Mouse (Mus musculus) forebrain, embryonic 14.5 days (tissue): ENCODE measurements around the gene Tle2. TPM values are rescaled to one million over a fixed set of nuclear protein-coding genes. Genes with fewer than 3 reads are reported as not detected.

Source experiments
- ATAC-seq: fragments of 200-750 bp; cut with Nextera tagmentation; 2 replicates; pipeline ENCODE4 v1.8.0; 2017; ENCODE audit warnings: mild to moderate bottlenecking, moderate library complexity
- DNase-seq: peaks from one replicate; pipeline ENCODE4 v3.0.0-alpha.2; 2015; ENCODE audit warnings: low spot score
- H3K27ac ChIP-seq: fragments of 300-500 bp; sonication (generic); 2 replicates; pipeline ENCODE4 v1.5.1; 2014; ENCODE audit warnings: low read depth, mild to moderate bottlenecking, control low read depth, low read length, moderate library complexity
- H3K27me3 ChIP-seq: fragments of 300-500 bp; sonication (generic); replicated peaks from 2 replicates; pipeline ENCODE4 v1.6.1; 2014; ENCODE audit warnings: low read length, control low read depth, mixed read lengths; ENCODE audit not compliant: control insufficient read depth, insufficient read depth
- H3K36me3 ChIP-seq: fragments of 300-500 bp; sonication (generic); 2 replicates; pipeline ENCODE4 v1.6.1; 2014; ENCODE audit warnings: low read length, control low read depth; ENCODE audit not compliant: control insufficient read depth, insufficient read depth
- H3K4me1 ChIP-seq: fragments of 300-500 bp; sonication (generic); 2 replicates; pipeline ENCODE4 v1.6.1; 2014; ENCODE audit warnings: antibody characterized with exemption, low read length, control low read depth; ENCODE audit not compliant: control insufficient read depth, insufficient read depth
- H3K4me2 ChIP-seq: fragments of 300-500 bp; sonication (generic); 2 replicates; pipeline ENCODE4 v1.6.1; 2014; ENCODE audit warnings: mild to moderate bottlenecking, control low read depth, low read length
- H3K4me3 ChIP-seq: fragments of 300-500 bp; sonication (generic); 2 replicates; pipeline ENCODE4 v1.5.1; 2014; ENCODE audit warnings: low read depth, low read length, control low read depth
- H3K9ac ChIP-seq: fragments of 300-500 bp; sonication (generic); 2 replicates; pipeline ENCODE4 v1.6.1; 2014; ENCODE audit warnings: mild to moderate bottlenecking, low read length, control low read depth, moderate library complexity
- H3K9me3 ChIP-seq: fragments of 300-500 bp; sonication (generic); replicated peaks from 2 replicates; pipeline ENCODE4 v1.6.1; 2016; ENCODE audit warnings: low read length, control low read depth, mixed read lengths; ENCODE audit not compliant: control insufficient read depth
- WGBS: fragments of 180-500 bp; shearing (Covaris S2); extraction: QIAGEN DNeasy Blood & Tissue Kit; methylation state at CpG from one replicate; pipeline ENCODE4 v1.1.7; 2014; 5-methylcytosine and 5-hydroxymethylcytosine counted together
- polyA plus RNA-seq: library from polyadenylated mRNA; unstranded; fragments of >200 nt; fragmentation: Nextera tagmentation; extraction: Ambion mirVana; gene quantifications from 2 replicates; pipeline ENCODE4 v1.2.1, GENCODE M21; 2014

Gene Tle2
- polyA plus RNA-seq, 1 experiment from 2014 or later, result 12.0 TPM

DNA sequence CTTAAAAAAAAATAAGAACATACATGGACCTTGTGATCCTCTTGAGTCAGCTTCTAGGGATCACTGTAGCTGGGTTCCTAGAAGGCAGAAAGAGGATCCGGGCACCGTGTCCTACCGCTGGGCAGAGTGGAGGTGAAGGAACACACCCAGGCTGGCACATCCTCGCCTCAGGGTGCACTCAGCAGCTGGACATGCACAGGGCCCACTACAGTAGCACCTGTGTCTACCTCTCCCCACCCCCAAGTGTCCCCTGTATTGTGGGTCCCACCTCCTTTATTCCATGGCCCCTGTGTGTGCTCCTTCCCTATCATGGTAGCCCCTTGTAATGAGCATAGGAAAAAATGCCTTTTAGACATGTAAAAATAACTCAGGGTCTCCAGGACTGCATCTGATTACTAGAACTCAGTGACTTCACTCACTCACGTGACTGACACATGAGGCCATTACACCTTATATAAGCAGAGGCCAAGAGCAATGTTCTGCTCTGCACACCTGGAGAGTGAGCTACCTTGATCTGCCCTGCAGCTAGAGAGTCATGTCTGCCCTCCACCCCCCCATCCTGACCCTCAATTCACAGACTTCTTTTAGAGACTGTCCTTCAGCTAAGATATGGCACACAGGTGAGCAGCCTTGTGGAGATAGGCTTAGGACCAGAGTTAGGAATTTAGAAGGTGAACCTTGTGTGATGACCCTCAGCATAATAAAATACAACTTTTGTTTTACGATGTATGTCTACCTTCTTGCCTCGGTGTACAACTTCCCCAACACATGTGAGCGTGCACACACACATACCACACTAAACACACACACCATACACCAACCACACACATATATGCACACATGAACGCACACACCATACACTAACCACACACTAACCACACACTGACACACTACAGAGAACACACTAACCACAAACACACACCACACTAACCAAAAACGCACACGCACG lies 29.9 kb downstream of the Tle2 start:
- Histone ChIP-seq H3K4me1 (peaks cover 16% of the 10 kb centered on the region), H3K27me3 (no peaks in the 10 kb centered on the region), H3K4me3 (no peak overlapping the region), H3K9ac (no peak overlapping the region), H3K4me2 (no peak overlapping the region), H3K9me3 (no peaks in the 10 kb centered on the region), H3K36me3 (no peaks in the 10 kb centered on the region), H3K27ac (no peak overlapping the region)
- WGBS, result 83% methylated on average over 12 of the region's 12 CpGs
- DNase-seq (no peak), ATAC-seq (no peak)

DNA sequence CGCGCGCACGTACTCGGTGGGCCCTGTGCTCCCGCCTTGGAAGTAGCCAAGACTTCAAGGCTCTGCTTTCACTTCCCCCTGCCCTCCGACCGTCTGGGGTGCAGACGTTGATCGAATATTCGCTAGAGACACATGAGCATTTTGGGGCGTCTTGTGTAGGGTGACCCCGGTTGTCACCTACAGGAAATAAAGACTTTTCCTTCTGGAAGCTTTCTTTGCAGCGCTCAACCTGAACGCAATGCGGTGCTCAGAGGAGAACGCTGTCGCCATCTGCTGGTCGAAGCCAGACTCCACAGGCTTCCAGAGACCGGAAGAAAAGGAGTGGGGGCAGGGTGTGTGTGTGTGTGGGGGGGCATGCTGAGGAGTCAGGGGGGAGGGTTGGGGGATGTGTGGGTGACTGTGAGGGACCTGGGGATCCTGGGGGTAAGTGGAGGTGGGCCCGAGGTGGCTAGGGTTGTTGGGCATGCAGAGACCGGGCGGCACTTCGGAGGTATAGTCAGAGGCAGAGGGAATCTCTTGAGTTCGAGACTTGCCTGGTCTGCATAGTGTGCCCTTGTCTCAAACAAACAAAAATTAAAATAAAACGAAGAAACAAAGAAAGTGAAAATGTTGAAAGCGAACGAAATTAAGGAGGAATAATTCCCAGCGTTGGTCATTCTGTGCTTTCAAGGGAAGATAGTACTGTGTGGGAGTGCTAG lies 30.8 kb downstream of the Tle2 start:
- peak overlapping the region; percentile 60 for H3K9ac ChIP-seq
- 20% methylated on average over 29 of the region's 29 CpGs for WGBS
- peak overlapping the region; percentile 66 for H3K4me2 ChIP-seq
- no peaks in the 10 kb centered on the region for H3K27me3 ChIP-seq
- peaks cover 16% of the 10 kb centered on the region for H3K4me1 ChIP-seq
- H3K36me3 ChIP-seq, result no peaks in the 10 kb centered on the region
- peak overlapping the region; percentile 89 for H3K27ac ChIP-seq
- peak; percentile 42 for ATAC-seq
- peak overlapping the region; percentile 44 for H3K4me3 ChIP-seq
- peak; percentile 95 for DNase-seq
- H3K9me3 ChIP-seq, result no peaks in the 10 kb centered on the region

DNA sequence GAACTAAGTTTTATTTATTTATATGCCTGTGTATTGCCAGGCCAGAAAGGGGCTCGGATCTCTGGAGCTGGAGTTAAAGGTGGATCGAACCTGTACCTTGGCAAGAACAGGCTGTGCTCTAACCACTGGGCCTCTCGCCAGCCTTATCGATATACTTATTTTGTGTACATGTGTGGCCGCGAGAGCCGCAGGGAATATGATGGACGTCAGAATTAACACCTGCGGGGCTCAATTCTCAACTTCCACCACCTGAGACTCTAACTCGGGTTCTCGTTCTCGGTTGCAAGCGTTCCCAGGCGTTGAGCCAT lies 31.3 kb downstream of the Tle2 start:
- H3K4me3 ChIP-seq, result peak overlapping the region; percentile 44
- peak overlapping the region; percentile 89 for H3K27ac ChIP-seq
- no peaks in the 10 kb centered on the region for H3K36me3 ChIP-seq
- 3% methylated on average over 14 of the region's 14 CpGs for WGBS
- no peaks in the 10 kb centered on the region for H3K9me3 ChIP-seq
- DNase-seq (no peak), ATAC-seq (peak; percentile 16; the same call in 1 of the 2 replicates)
- H3K27me3 ChIP-seq, result no peaks in the 10 kb centered on the region
- H3K4me1 ChIP-seq, result peaks cover 14% of the 10 kb centered on the region
- H3K4me2 ChIP-seq, result peak overlapping the region; percentile 66
- H3K9ac ChIP-seq, result peak overlapping the region; percentile 60

DNA sequence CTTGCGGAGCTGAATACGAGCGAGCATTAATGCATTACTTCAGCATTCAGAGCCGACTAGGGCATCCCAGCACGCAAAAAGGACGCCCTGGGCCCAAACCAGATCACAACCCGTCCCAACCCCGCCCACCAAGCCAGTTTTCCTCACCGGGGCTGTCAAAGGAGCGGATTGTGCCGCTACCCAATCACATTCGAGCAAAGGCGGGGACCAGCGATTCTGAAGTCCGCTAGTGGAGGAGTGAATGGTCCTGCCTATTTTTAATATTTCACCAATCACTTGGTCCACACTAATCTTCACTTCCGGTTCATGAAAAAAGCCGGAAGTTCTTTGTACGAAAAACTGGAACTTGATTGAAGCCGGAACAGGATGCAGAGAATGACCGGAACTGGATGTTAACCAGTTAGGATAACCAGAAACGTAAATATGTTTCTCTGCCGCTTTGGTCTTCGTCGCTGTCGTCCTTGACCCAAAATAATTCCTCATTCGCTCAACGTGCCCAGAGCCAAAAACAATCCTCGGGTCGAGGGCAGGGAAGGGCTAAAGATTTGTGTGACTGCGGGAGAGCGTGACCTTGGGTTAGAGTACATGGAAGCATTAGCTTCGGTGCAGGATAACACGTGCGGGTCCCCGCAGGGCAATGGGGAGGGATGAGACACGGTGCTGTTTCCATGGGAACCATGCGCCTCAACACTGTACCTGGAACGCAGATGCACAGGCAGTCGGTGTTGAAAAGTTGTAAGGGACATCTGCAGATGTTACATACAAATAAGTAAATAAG lies 31.8 kb downstream of the Tle2 start, which contains the start of gene BC025920:
BC025920 (plus strand) TSS at position 297 of the 778 bp plus-strand sequence.
- H3K36me3 ChIP-seq, result no peaks in the 10 kb centered on the region
- H3K4me1 ChIP-seq, result peaks cover 10% of the 10 kb centered on the region
- under 1% methylated on average over 39 of the region's 39 CpGs for WGBS
- peak; percentile 99 for DNase-seq
- peak within 1 kb of the TSS; percentile 89 for H3K27ac ChIP-seq
- 0 out of 2 replicates have a peak, but pooled peaks cover 2% of the 10 kb centered on the region for H3K9me3 ChIP-seq
- peak within 1 kb of the TSS; percentile 68 for H3K9ac ChIP-seq
- peak within 1 kb of the TSS; percentile 44 for H3K4me3 ChIP-seq
- ATAC-seq, result peak; percentile 87
- peak within 1 kb of the TSS; percentile 76 for H3K4me2 ChIP-seq
- H3K27me3 ChIP-seq, result no peaks in the 10 kb centered on the region

DNA sequence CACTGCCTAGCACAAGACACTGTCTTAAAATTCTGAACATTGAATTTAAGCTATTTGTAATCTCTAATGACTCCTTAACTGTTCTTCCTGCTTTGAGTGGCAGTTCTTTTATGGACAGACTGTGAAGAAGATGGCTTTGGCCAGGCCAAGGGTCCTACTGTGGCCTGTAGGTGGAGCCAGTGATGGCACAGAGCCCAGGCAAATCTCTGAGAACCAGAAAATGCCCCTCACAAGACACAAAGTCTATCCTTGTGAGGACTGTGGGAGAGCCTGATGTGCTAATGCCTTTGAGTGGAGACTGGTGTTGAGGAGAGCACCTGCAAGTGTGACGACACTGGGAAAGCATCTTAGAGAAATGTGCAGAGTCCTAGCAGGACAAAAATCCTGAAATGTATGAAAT lies 33.9 kb downstream of the Tle2 start:
- 0 out of 2 replicates have a peak, but pooled peaks cover 4% of the 10 kb centered on the region for H3K9me3 ChIP-seq
- DNase-seq, result no peak
- H3K4me1 ChIP-seq, result peaks cover 4% of the 10 kb centered on the region
- 93% methylated on average over 1 of the region's 1 CpGs for WGBS
- no peak overlapping the region for H3K9ac ChIP-seq
- no peaks in the 10 kb centered on the region for H3K27me3 ChIP-seq
- H3K4me3 ChIP-seq, result no peak overlapping the region
- no peaks in the 10 kb centered on the region for H3K36me3 ChIP-seq
- H3K4me2 ChIP-seq, result no peak overlapping the region
- no peak overlapping the region for H3K27ac ChIP-seq
- ATAC-seq, result no peak

DNA sequence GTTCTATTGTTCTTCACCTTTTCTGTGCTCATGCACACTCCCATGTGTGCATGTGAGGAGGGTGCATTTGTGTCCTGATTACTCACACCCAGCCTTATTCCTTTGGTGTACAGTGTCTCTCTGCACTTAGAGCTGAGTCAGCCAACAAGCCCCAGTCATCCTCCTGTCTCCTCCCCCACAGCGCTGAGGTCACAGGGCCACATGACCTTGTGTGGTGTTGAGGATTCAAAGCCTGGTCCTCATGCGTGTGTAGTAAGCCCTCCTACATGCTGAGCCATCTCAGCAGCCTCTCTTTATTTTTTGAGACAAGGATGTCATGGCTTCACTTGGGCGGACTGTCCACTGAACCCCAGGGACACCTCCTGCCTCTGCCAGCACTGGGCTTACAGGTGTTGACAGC lies 38.4 kb downstream of the Tle2 start:
- no peak for DNase-seq
- 70% methylated on average over 3 of the region's 3 CpGs for WGBS
- no peak for ATAC-seq
- Histone ChIP-seq H3K36me3 (no peaks in the 10 kb centered on the region), H3K4me2 (no peak overlapping the region), H3K27ac (no peak overlapping the region), H3K27me3 (no peaks in the 10 kb centered on the region), H3K9ac (no peak overlapping the region), H3K4me3 (no peak overlapping the region), H3K9me3 (0 out of 2 replicates have a peak, but pooled peaks cover 4% of the 10 kb centered on the region), H3K4me1 (no peaks in the 10 kb centered on the region)

DNA sequence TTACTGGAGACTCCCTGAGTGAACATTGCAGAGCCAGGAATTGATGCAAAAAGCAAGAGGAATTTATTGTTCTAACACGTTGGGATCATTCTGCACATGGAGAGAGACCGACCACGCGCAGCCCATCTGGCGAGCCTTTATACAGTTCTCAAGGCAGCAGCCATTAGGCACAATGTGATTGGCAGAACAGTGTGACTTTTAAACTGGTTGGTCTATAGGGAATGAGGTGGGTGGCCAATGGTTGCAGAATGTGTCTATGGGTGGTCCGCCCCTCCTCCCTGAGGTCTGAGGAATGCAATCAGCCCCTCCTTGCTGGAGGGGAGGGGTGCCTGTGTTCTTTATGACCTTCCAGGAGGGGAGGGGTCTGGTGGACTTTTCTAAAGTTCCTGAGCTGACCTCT lies 41.1 kb downstream of the Tle2 start:
- no peaks in the 10 kb centered on the region for H3K27me3 ChIP-seq
- no peak overlapping the region for H3K27ac ChIP-seq
- DNase-seq (no peak), ATAC-seq (no peak)
- 67% methylated on average over 6 of the region's 6 CpGs for WGBS
- H3K4me1 ChIP-seq, result no peaks in the 10 kb centered on the region
- H3K36me3 ChIP-seq, result peaks cover under 1% of the 10 kb centered on the region; the same call in 1 of the 2 replicates
- no peak overlapping the region for H3K4me3 ChIP-seq
- H3K9me3 ChIP-seq, result 0 out of 2 replicates have a peak, but pooled peaks cover 4% of the 10 kb centered on the region
- H3K4me2 ChIP-seq, result no peak overlapping the region
- no peak overlapping the region for H3K9ac ChIP-seq

DNA sequence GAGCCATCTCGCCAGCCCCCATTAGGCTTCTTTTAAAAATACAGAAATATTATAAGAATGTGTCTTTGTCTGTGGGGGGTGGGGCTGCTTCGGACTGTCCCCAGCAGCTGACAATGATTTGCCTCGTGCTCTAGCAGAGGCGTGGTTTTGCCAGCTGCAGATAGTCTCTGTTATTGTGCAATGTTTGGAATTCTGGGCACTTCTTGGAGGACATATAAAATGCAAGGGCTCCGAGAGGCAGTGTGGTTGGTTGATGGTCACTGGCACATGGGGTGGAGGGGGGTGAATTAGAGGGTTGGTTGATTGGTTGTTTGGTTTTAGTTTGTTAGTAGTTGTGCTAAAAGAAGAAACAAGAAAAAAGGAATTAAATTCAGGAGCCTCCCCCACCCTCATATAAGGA lies 45.6 kb downstream of the Tle2 start:
- Histone ChIP-seq H3K9ac (no peak overlapping the region), H3K9me3 (no peaks in the 10 kb centered on the region), H3K4me3 (no peak overlapping the region), H3K27ac (no peak overlapping the region), H3K4me2 (no peak overlapping the region), H3K36me3 (peaks cover 41% of the 10 kb centered on the region), H3K27me3 (no peaks in the 10 kb centered on the region), H3K4me1 (no peaks in the 10 kb centered on the region)
- no peak for DNase-seq
- WGBS, result 93% methylated on average over 5 of the region's 5 CpGs
- ATAC-seq, result no peak
